Mouse (Mus musculus): ENCODE data around the gene Moap1. TPM values are rescaled to one million over a fixed set of nuclear protein-coding genes. Genes with fewer than 3 reads are reported as not detected.

Moap1 gene
- total RNA-seq, 2 experiments from 2014 or later, result 3.7 to 4.6 TPM

GRCm38 (mm10) chr12:102705216-102705871 is 38.1 kb downstream of the Moap1 start:
- peak; percentile 78 for DNase-seq

- DNase-seq, result peak; percentile 47
Measured at GRCm38 (mm10) chr12:102704457-102705198, 38.8 kb downstream of the Moap1 start, which contains the start of gene Itpk1. Itpk1 (minus strand) TSS chr12:102704930.

GRCm38 (mm10) chr12:102703921-102704408 is 39.5 kb downstream of the Moap1 start:
- no peak for DNase-seq

- no peak for DNase-seq
Measured at GRCm38 (mm10) chr12:102703441-102703840, 40.0 kb downstream of the Moap1 start.

GRCm38 (mm10) chr12:102703111-102703412 is 40.4 kb downstream of the Moap1 start:
- no peak for DNase-seq

GRCm38 (mm10) chr12:102702356-102703110 is 40.9 kb downstream of the Moap1 start:
- DNase-seq, result no peak

GRCm38 (mm10) chr12:102701691-102702207 is 41.7 kb downstream of the Moap1 start:
- no peak for DNase-seq

- DNase-seq, result no peak
Measured at GRCm38 (mm10) chr12:102700453-102700852, 43.0 kb downstream of the Moap1 start.

- no peak for DNase-seq
Measured at GRCm38 (mm10) chr12:102699156-102699555, 44.3 kb downstream of the Moap1 start.

GRCm38 (mm10) chr12:102698089-102698684 is 45.3 kb downstream of the Moap1 start:
- DNase-seq, result no peak

- DNase-seq, result no peak
Measured at GRCm38 (mm10) chr12:102697381-102697780, 46.1 kb downstream of the Moap1 start.

- DNase-seq, result no peak
Measured at GRCm38 (mm10) chr12:102696635-102697354, 46.7 kb downstream of the Moap1 start.

- DNase-seq, result no peak
Measured at GRCm38 (mm10) chr12:102695369-102696239, 47.9 kb downstream of the Moap1 start.

Other genes with a start within 250 kb of the Moap1 start
- gene Chga, start 188.7 kb downstream of the Moap1 start, total RNA-seq (2021), result not detected
- gene Itpk1, start 38.7 kb downstream of the Moap1 start, total RNA-seq (2021), result 1 to 10 TPM; 5.2 to 6.5 TPM
- 1 to 10 TPM; 1.8 to 2.9 TPM for gene Tmem251, start 101 bp upstream of the Moap1 start, total RNA-seq (2021)
- not detected for gene Gm28051, start 14.1 kb upstream of the Moap1 start, total RNA-seq (2021)
- gene Gon7, start 14.1 kb upstream of the Moap1 start, total RNA-seq (2021), result 10 to 100 TPM in 1 of 2 experiments, 1 to 10 TPM in 1; 6.5 to 10.1 TPM
- 10 to 100 TPM; 12.8 to 13.1 TPM for gene Ubr7, start 14.3 kb upstream of the Moap1 start, total RNA-seq (2021)
- gene Gm20604, start 15.0 kb upstream of the Moap1 start, total RNA-seq (2021), result 1 to 10 TPM; 2.6 to 3.3 TPM
- 10 to 100 TPM; 14.8 to 15.5 TPM for gene Btbd7, start 134.8 kb upstream of the Moap1 start, total RNA-seq (2021)
- gene Cox8c, start 155.7 kb upstream of the Moap1 start, total RNA-seq (2021), result not detected
- gene Unc79, start 205.2 kb upstream of the Moap1 start, total RNA-seq (2021), result under 1 TPM; 0.13 to 0.20 TPM

Measured in gastrocnemius, postnatal 25 days (tissue).